Mouse (Mus musculus): ENCODE data around the gene Dpf3. TPM values are rescaled to one million over a fixed set of nuclear protein-coding genes. Genes with fewer than 3 reads are reported as not detected.

Gene Dpf3
- polyA plus RNA-seq, 1 experiment from 2014 or later: 7.8 TPM

GRCm38 (mm10) chr12:83450471-83450870, 37.0 kb downstream of the Dpf3 start:
- no peaks in the 10 kb centered on the region for H3K27me3 ChIP-seq (ENCODE audit: insufficient read depth, low read length)
- no peak overlapping the region for H3K27ac ChIP-seq
- TF ChIP-seq CTCF (IDR thresholded peaks at IDR 0.05; ENCODE audit: low read depth): no peak
- H3K36me3 ChIP-seq (ENCODE audit: insufficient read depth, low read length): no peaks in the 10 kb centered on the region
- H3K4me2 ChIP-seq (ENCODE audit: low read length): no peak overlapping the region
- DNase-seq (ENCODE audit: low spot score): no peak
- H3K9ac ChIP-seq (ENCODE audit: low read depth, low read length): no peak overlapping the region
- WGBS: 100% methylated on average over 1 of the region's 1 CpGs
- H3K4me3 ChIP-seq (replicated peaks; ENCODE audit: low read depth, low read length): no peak overlapping the region
- H3K4me1 ChIP-seq (replicated peaks; ENCODE audit: insufficient read depth, low read length): no peaks in the 10 kb centered on the region; the same call in 1 of the 2 replicates
- ATAC-seq (replicated peaks; ENCODE audit: low FRiP score, low read depth): no peak
- no peaks in the 10 kb centered on the region for H3K9me3 ChIP-seq (replicated peaks; ENCODE audit: low read length)

- H3K27me3 ChIP-seq (ENCODE audit: insufficient read depth, low read length): no peaks in the 10 kb centered on the region
- no peak for TF ChIP-seq CTCF (IDR thresholded peaks at IDR 0.05; ENCODE audit: low read depth)
- H3K4me1 ChIP-seq (replicated peaks; ENCODE audit: insufficient read depth, low read length): no peaks in the 10 kb centered on the region; the same call in 1 of the 2 replicates
- H3K4me2 ChIP-seq (ENCODE audit: low read length): no peak overlapping the region
- DNase-seq (ENCODE audit: low spot score): no peak
- H3K9ac ChIP-seq (ENCODE audit: low read depth, low read length): no peak overlapping the region
- no peaks in the 10 kb centered on the region for H3K9me3 ChIP-seq (replicated peaks; ENCODE audit: low read length)
- 46% methylated on average over 7 of the region's 7 CpGs for WGBS
- ATAC-seq (replicated peaks; ENCODE audit: low FRiP score, low read depth): no peak
- H3K4me3 ChIP-seq (replicated peaks; ENCODE audit: low read depth, low read length): no peak overlapping the region
- no peaks in the 10 kb centered on the region for H3K36me3 ChIP-seq (ENCODE audit: insufficient read depth, low read length)
- H3K27ac ChIP-seq: no peak overlapping the region
These were observed 38.3 kb downstream of the Dpf3 start for GRCm38 (mm10) chr12:83449202-83449601.

- no peaks in the 10 kb centered on the region for H3K27me3 ChIP-seq (ENCODE audit: insufficient read depth, low read length)
- H3K27ac ChIP-seq: no peak overlapping the region
- H3K4me3 ChIP-seq (replicated peaks; ENCODE audit: low read depth, low read length): no peak overlapping the region
- ATAC-seq (replicated peaks; ENCODE audit: low FRiP score, low read depth): no peak
- no peaks in the 10 kb centered on the region for H3K9me3 ChIP-seq (replicated peaks; ENCODE audit: low read length)
- no peak for DNase-seq (ENCODE audit: low spot score)
- 62% methylated on average over 6 of the region's 6 CpGs for WGBS
- H3K36me3 ChIP-seq (ENCODE audit: insufficient read depth, low read length): no peaks in the 10 kb centered on the region
- H3K4me1 ChIP-seq (replicated peaks; ENCODE audit: insufficient read depth, low read length): no peaks in the 10 kb centered on the region
- H3K9ac ChIP-seq (ENCODE audit: low read depth, low read length): no peak overlapping the region
- TF ChIP-seq CTCF (IDR thresholded peaks at IDR 0.05; ENCODE audit: low read depth): no peak
- no peak overlapping the region for H3K4me2 ChIP-seq (ENCODE audit: low read length)
These were observed 41.9 kb downstream of the Dpf3 start for GRCm38 (mm10) chr12:83445587-83445986.

- ATAC-seq (replicated peaks; ENCODE audit: low FRiP score, low read depth) (no peak), DNase-seq (ENCODE audit: low spot score) (no peak)
- Histone ChIP-seq H3K4me2 (ENCODE audit: low read length) (no peak overlapping the region), H3K4me3 (replicated peaks; ENCODE audit: low read depth, low read length) (no peak overlapping the region), H3K27ac (no peak overlapping the region), H3K9ac (ENCODE audit: low read depth, low read length) (no peak overlapping the region), H3K4me1 (replicated peaks; ENCODE audit: insufficient read depth, low read length) (no peaks in the 10 kb centered on the region), H3K27me3 (ENCODE audit: insufficient read depth, low read length) (no peaks in the 10 kb centered on the region), H3K36me3 (ENCODE audit: insufficient read depth, low read length) (no peaks in the 10 kb centered on the region), H3K9me3 (replicated peaks; ENCODE audit: low read length) (no peaks in the 10 kb centered on the region)
- no peak for TF ChIP-seq CTCF (IDR thresholded peaks at IDR 0.05; ENCODE audit: low read depth)
- WGBS: 79% methylated on average over 2 of the region's 2 CpGs
These were observed 43.1 kb downstream of the Dpf3 start for GRCm38 (mm10) chr12:83444448-83444847.

- Histone ChIP-seq H3K4me3 (replicated peaks; ENCODE audit: low read depth, low read length) (no peak overlapping the region), H3K9ac (ENCODE audit: low read depth, low read length) (no peak overlapping the region), H3K27me3 (ENCODE audit: insufficient read depth, low read length) (no peaks in the 10 kb centered on the region), H3K4me1 (replicated peaks; ENCODE audit: insufficient read depth, low read length) (no peaks in the 10 kb centered on the region), H3K4me2 (ENCODE audit: low read length) (no peak overlapping the region), H3K9me3 (replicated peaks; ENCODE audit: low read length) (no peaks in the 10 kb centered on the region), H3K36me3 (ENCODE audit: insufficient read depth, low read length) (no peaks in the 10 kb centered on the region), H3K27ac (no peak overlapping the region)
- DNase-seq (ENCODE audit: low spot score): no peak
- ATAC-seq (replicated peaks; ENCODE audit: low FRiP score, low read depth): no peak
- 83% methylated on average over 2 of the region's 2 CpGs for WGBS
- no peak for TF ChIP-seq CTCF (IDR thresholded peaks at IDR 0.05; ENCODE audit: low read depth)
These were observed 49.5 kb downstream of the Dpf3 start for GRCm38 (mm10) chr12:83438002-83438401.

- Histone ChIP-seq H3K36me3 (ENCODE audit: insufficient read depth, low read length) (no peaks in the 10 kb centered on the region), H3K4me1 (replicated peaks; ENCODE audit: insufficient read depth, low read length) (0 out of 2 replicates have a peak, but pooled peaks cover 2% of the 10 kb centered on the region), H3K27ac (no peak overlapping the region), H3K4me2 (ENCODE audit: low read length) (no peak overlapping the region), H3K4me3 (replicated peaks; ENCODE audit: low read depth, low read length) (no peak overlapping the region), H3K9ac (ENCODE audit: low read depth, low read length) (no peak overlapping the region), H3K9me3 (replicated peaks; ENCODE audit: low read length) (no peaks in the 10 kb centered on the region), H3K27me3 (ENCODE audit: insufficient read depth, low read length) (no peaks in the 10 kb centered on the region)
- DNase-seq (ENCODE audit: low spot score) (peak; percentile 28), ATAC-seq (replicated peaks; ENCODE audit: low FRiP score, low read depth) (no peak)
- TF ChIP-seq CTCF (IDR thresholded peaks at IDR 0.05; ENCODE audit: low read depth): no peak
- 29% methylated on average over 10 of the region's 10 CpGs for WGBS
These were observed 53.4 kb downstream of the Dpf3 start for GRCm38 (mm10) chr12:83433987-83434698.
